Mouse (Mus musculus): ENCODE results near the gene Lrrc61. TPM values are rescaled to one million over a fixed set of nuclear protein-coding genes. Genes with fewer than 3 reads are reported as not detected.

The Lrrc61 gene
- polyA plus RNA-seq, 1 experiment = 54.4 TPM

GRCm38 (mm10) chr6:48546858-48547257 lies 7.7 kb upstream of the Lrrc61 start:
- Histone ChIP-seq H3K4me3 (ENCODE audit: control insufficient read depth, low read depth, low read length) (no peak overlapping the region), H3K27ac (ENCODE audit: control insufficient read depth, insufficient read depth, low read depth, low read length) (no peak overlapping the region), H3K36me3 (ENCODE audit: control insufficient read depth, insufficient read depth, low read length) (no peaks in the 10 kb centered on the region), H3K27me3 (ENCODE audit: control insufficient read depth, insufficient read depth, low read length) (no peaks in the 10 kb centered on the region), H3K4me1 (ENCODE audit: control insufficient read depth, insufficient read depth, low read length) (peaks cover 3% of the 10 kb centered on the region; the same call in 1 of the 2 replicates)
- TF ChIP-seq CTCF (IDR thresholded peaks at IDR 0.05; ENCODE audit: control insufficient read depth, insufficient read depth, insufficient replicate concordance, low read depth, low read length) = no peak
- TF ChIP-seq POLR2A (IDR thresholded peaks at IDR 0.05; ENCODE audit: control insufficient read depth, low read depth, low read length) = no peak

GRCm38 (mm10) chr6:48548314-48548713 lies 6.3 kb upstream of the Lrrc61 start:
- Histone ChIP-seq H3K27ac (ENCODE audit: control insufficient read depth, insufficient read depth, low read depth, low read length) (no peak overlapping the region), H3K4me3 (ENCODE audit: control insufficient read depth, low read depth, low read length) (no peak overlapping the region)
- TF ChIP-seq CTCF (IDR thresholded peaks at IDR 0.05; ENCODE audit: control insufficient read depth, insufficient read depth, insufficient replicate concordance, low read depth, low read length) (no peak), POLR2A (IDR thresholded peaks at IDR 0.05; ENCODE audit: control insufficient read depth, low read depth, low read length) (no peak)

DNA sequence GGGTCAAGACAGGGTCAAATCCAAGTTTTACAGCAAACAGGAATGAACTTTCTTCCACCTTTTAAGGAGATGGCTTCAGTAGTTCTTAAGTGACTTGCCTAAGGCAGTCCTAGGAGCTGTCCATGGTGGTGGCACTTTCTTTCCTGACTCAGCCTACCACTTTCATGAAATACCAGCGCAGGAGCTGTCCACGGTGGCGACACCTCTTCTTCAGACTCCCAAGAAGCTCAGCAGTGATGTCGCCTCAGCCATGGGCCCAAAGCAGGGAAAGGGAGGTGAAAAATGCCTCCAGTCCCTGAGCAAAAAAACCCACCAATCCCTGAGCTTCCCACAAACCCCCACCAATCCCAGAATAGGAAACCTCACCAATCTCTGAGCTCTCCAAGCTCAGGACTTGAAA lies 1.7 kb upstream of the Lrrc61 start:
- TF ChIP-seq CTCF (IDR thresholded peaks at IDR 0.05; ENCODE audit: control insufficient read depth, insufficient read depth, insufficient replicate concordance, low read depth, low read length) (no peak), POLR2A (IDR thresholded peaks at IDR 0.05; ENCODE audit: control insufficient read depth, low read depth, low read length) (no peak)
- H3K27ac ChIP-seq (ENCODE audit: control insufficient read depth, insufficient read depth, low read depth, low read length) = no peak overlapping the region
- peaks cover 19% of the 10 kb centered on the region for H3K4me1 ChIP-seq (ENCODE audit: control insufficient read depth, insufficient read depth, low read length)
- no peaks in the 10 kb centered on the region for H3K36me3 ChIP-seq (ENCODE audit: control insufficient read depth, insufficient read depth, low read length)
- peak overlapping the region; percentile 17 for H3K4me3 ChIP-seq (ENCODE audit: control insufficient read depth, low read depth, low read length)
- H3K27me3 ChIP-seq (ENCODE audit: control insufficient read depth, insufficient read depth, low read length) = no peaks in the 10 kb centered on the region

More at GRCm38 (mm10) chr6:48548314-48548713, 6.3 kb upstream of the Lrrc61 start:
- peaks cover 3% of the 10 kb centered on the region; the same call in 1 of the 2 replicates for H3K4me1 ChIP-seq (ENCODE audit: control insufficient read depth, insufficient read depth, low read length)
- H3K36me3 ChIP-seq (ENCODE audit: control insufficient read depth, insufficient read depth, low read length) = no peaks in the 10 kb centered on the region
- H3K27me3 ChIP-seq (ENCODE audit: control insufficient read depth, insufficient read depth, low read length) = no peaks in the 10 kb centered on the region

DNA sequence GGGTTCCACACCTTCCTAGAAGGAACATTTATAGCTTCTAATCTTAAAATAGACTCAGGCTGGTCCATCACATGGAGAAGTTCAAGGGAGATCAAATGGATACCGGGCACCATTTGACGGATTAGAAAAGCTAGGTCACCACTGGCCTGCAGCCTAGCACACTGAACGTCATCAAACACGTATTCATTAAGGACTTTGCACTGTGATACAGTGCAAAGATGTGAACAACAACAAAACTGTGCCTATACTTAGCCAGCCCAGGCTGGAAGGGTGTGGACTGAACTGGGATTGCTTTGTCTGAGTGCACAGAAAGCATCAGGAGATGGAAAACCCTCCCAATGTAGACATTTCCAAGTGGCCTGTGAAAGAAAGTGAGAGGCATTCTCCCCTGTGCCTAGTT lies 777 bp upstream of the Lrrc61 start:
- Histone ChIP-seq H3K36me3 (ENCODE audit: control insufficient read depth, insufficient read depth, low read length) (no peaks in the 10 kb centered on the region), H3K4me3 (ENCODE audit: control insufficient read depth, low read depth, low read length) (peak overlapping the region; percentile 95), H3K4me1 (ENCODE audit: control insufficient read depth, insufficient read depth, low read length) (peaks cover 16% of the 10 kb centered on the region), H3K27me3 (ENCODE audit: control insufficient read depth, insufficient read depth, low read length) (no peaks in the 10 kb centered on the region), H3K27ac (ENCODE audit: control insufficient read depth, insufficient read depth, low read depth, low read length) (peak overlapping the region; percentile 99)
- TF ChIP-seq CTCF (IDR thresholded peaks at IDR 0.05; ENCODE audit: control insufficient read depth, insufficient read depth, insufficient replicate concordance, low read depth, low read length) (no peak), POLR2A (IDR thresholded peaks at IDR 0.05; ENCODE audit: control insufficient read depth, low read depth, low read length) (no peak)

DNA sequence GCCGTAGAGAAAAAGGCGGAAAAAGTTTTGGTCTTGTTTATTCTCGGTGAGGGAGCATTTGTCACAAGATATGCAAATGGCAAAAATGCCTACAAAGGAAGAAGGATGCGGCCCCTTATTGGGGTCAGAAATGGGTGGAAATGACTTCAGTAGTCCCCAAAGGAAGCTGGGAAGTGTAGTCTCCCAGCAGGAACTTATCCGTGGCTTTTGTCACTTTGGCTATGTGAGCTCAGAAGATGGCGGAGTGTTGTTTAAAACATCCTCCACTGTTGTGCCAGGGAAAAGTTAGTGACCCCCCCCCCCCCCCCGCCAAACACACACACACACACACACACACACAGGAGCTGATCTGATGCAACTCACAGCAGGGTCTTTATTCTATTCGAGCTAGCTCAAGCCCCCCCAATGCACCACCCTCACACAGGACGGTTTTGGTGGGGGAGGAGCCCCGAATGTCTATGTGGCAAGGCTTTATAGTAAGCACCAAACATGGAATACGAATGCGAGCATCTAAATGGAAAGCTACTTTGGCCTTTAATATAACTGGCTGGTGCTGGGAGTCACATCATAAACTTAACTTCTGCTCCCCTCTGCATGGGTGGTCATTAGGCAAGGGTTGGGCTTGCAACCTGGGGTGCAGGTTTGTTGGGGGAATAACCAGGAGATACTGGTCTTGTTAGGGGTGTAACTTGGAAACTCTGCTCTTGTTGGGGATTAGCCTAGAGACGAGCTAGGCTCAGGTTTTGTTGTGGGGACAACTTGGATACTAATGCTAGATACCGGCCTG lies 701 bp downstream of the Lrrc61 start:
- Histone ChIP-seq H3K4me1 (ENCODE audit: control insufficient read depth, insufficient read depth, low read length) (peaks cover 16% of the 10 kb centered on the region), H3K27me3 (ENCODE audit: control insufficient read depth, insufficient read depth, low read length) (no peaks in the 10 kb centered on the region), H3K4me3 (ENCODE audit: control insufficient read depth, low read depth, low read length) (peak overlapping the region; percentile 95), H3K27ac (ENCODE audit: control insufficient read depth, insufficient read depth, low read depth, low read length) (peak overlapping the region; percentile 99), H3K36me3 (ENCODE audit: control insufficient read depth, insufficient read depth, low read length) (no peaks in the 10 kb centered on the region; the same call in 1 of the 2 replicates)
- TF ChIP-seq POLR2A (IDR thresholded peaks at IDR 0.05; ENCODE audit: control insufficient read depth, low read depth, low read length) = no peak
- TF ChIP-seq CTCF (IDR thresholded peaks at IDR 0.05; ENCODE audit: control insufficient read depth, insufficient read depth, insufficient replicate concordance, low read depth, low read length) = no peak

GRCm38 (mm10) chr6:48555956-48556355 lies 1.4 kb downstream of the Lrrc61 start:
- Histone ChIP-seq H3K27me3 (ENCODE audit: control insufficient read depth, insufficient read depth, low read length) (no peaks in the 10 kb centered on the region), H3K4me3 (ENCODE audit: control insufficient read depth, low read depth, low read length) (peak overlapping the region; percentile 95), H3K27ac (ENCODE audit: control insufficient read depth, insufficient read depth, low read depth, low read length) (peak overlapping the region; percentile 99)

GRCm38 (mm10) chr6:48565693-48566310 lies 11.2 kb downstream of the Lrrc61 start:
- Histone ChIP-seq H3K27me3 (ENCODE audit: control insufficient read depth, insufficient read depth, low read length) (no peaks in the 10 kb centered on the region), H3K4me3 (ENCODE audit: control insufficient read depth, low read depth, low read length) (no peak overlapping the region), H3K4me1 (ENCODE audit: control insufficient read depth, insufficient read depth, low read length) (no peaks in the 10 kb centered on the region), H3K27ac (ENCODE audit: control insufficient read depth, insufficient read depth, low read depth, low read length) (no peak overlapping the region), H3K36me3 (ENCODE audit: control insufficient read depth, insufficient read depth, low read length) (no peaks in the 10 kb centered on the region; the same call in 1 of the 2 replicates)
- TF ChIP-seq POLR2A (IDR thresholded peaks at IDR 0.05; ENCODE audit: control insufficient read depth, low read depth, low read length) = no peak
- TF ChIP-seq CTCF (IDR thresholded peaks at IDR 0.05; ENCODE audit: control insufficient read depth, insufficient read depth, insufficient replicate concordance, low read depth, low read length) = no peak

More at GRCm38 (mm10) chr6:48555956-48556355, 1.4 kb downstream of the Lrrc61 start:
- TF ChIP-seq POLR2A (IDR thresholded peaks at IDR 0.05; ENCODE audit: control insufficient read depth, low read depth, low read length) (no peak), CTCF (IDR thresholded peaks at IDR 0.05; ENCODE audit: control insufficient read depth, insufficient read depth, insufficient replicate concordance, low read depth, low read length) (no peak)
- no peaks in the 10 kb centered on the region; the same call in 1 of the 2 replicates for H3K36me3 ChIP-seq (ENCODE audit: control insufficient read depth, insufficient read depth, low read length)
- peaks cover 16% of the 10 kb centered on the region for H3K4me1 ChIP-seq (ENCODE audit: control insufficient read depth, insufficient read depth, low read length)
